Mouse (Mus musculus) liver, embryonic 13.5 days (tissue): Measurements from ENCODE around the gene Nyap1. TPM values are rescaled to one million over a fixed set of nuclear protein-coding genes. Genes with fewer than 3 reads are reported as not detected.

ENCODE experiments used
- ATAC-seq: fragments of 200-750 bp; cut with Nextera tagmentation; 2 replicates; pipeline ENCODE4 v1.8.0; 2017; ENCODE audit warnings: low read depth, mild to moderate bottlenecking, moderate number of reproducible peaks, moderate library complexity
- DNase-seq: peaks from one replicate; pipeline ENCODE4 v3.0.0; 2022
- H3K27ac ChIP-seq: fragments of 300-500 bp; sonication (generic); 2 replicates; pipeline ENCODE4 v1.5.1; 2015; ENCODE audit warnings: moderate library complexity, mild to moderate bottlenecking, inconsistent platforms
- H3K27me3 ChIP-seq: fragments of 300-500 bp; sonication (generic); 2 replicates; pipeline ENCODE4 v1.6.1; 2015; ENCODE audit warnings: mild to moderate bottlenecking, inconsistent platforms
- H3K36me3 ChIP-seq: fragments of 300-500 bp; sonication (generic); 2 replicates; pipeline ENCODE4 v1.6.1; 2015; ENCODE audit warnings: mild to moderate bottlenecking, inconsistent platforms
- H3K4me1 ChIP-seq: fragments of 300-500 bp; sonication (generic); replicated peaks from 2 replicates; pipeline ENCODE4 v1.6.1; 2015; ENCODE audit warnings: inconsistent platforms
- H3K4me2 ChIP-seq: fragments of 300-500 bp; sonication (generic); 2 replicates; pipeline ENCODE4 v1.6.1; 2015; ENCODE audit warnings: inconsistent platforms, mild to moderate bottlenecking, moderate library complexity
- H3K4me3 ChIP-seq: fragments of 300-500 bp; sonication (generic); replicated peaks from 2 replicates; pipeline ENCODE4 v1.5.1; 2015; ENCODE audit warnings: mild to moderate bottlenecking, inconsistent platforms
- H3K9ac ChIP-seq: fragments of 300-500 bp; sonication (generic); 2 replicates; pipeline ENCODE4 v1.6.1; 2015; ENCODE audit warnings: mild to moderate bottlenecking, inconsistent platforms
- H3K9me3 ChIP-seq: fragments of 300-500 bp; sonication (generic); replicated peaks from 2 replicates; pipeline ENCODE4 v1.6.1; 2016; ENCODE audit warnings: inconsistent platforms
- WGBS: fragments of 180-500 bp; shearing (Covaris S2); methylation state at CpG from one replicate; pipeline ENCODE4 v1.1.7; 2015; ENCODE audit not compliant: insufficient replicate concordance; 5-methylcytosine and 5-hydroxymethylcytosine counted together
- polyA plus RNA-seq: library from polyadenylated mRNA; unstranded; fragments of >200 nt; fragmentation: Nextera tagmentation; extraction: Ambion mirVana; gene quantifications from 2 replicates; pipeline ENCODE4 v1.2.1, GENCODE M21; 2015

Gene Nyap1
- polyA plus RNA-seq, 1 experiment from 2014 or later, result 0.17 TPM

DNA sequence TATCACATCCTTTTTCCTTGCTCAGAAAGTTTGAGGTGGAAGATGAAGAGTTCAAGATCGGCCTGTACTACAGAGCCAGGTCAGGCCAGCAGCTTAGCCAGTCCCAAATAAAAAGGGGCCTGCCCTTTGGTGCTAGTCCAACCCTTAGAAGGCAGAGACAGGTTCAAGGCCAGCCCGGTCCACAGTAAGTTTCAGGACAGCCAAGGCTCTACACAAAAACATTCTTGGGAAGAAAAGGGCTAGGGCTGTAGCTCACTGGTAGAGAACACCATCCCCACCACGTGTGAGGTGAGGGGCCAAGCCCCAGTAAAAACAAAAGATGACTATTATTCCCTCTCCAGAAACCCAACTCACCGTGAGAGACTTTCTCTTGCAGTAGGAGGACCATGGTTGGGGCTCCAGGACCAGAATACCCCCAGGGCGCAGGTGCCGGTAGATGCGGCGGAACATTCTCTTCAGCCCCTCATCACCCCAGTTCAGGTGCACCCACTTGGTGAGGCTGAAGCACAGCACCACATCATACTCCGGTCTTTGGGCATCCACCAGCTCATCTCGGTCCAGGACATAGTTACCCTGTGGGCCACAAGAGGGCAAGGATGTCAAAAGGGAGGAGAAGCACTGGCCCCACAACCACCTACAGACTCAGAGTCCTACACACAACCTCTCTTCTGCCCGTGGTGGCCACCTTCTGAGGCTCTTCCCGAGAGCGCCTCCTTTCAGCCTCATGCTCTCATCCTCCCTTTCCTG, 41.5 kb upstream of the Nyap1 start:
- Histone ChIP-seq H3K27ac (peak overlapping the region; percentile 57), H3K4me3 (peak overlapping the region; percentile 84), H3K4me1 (peaks cover 63% of the 10 kb centered on the region), H3K4me2 (peak overlapping the region; percentile 99), H3K36me3 (peaks cover 50% of the 10 kb centered on the region), H3K27me3 (no peaks in the 10 kb centered on the region), H3K9me3 (no peaks in the 10 kb centered on the region), H3K9ac (peak overlapping the region; percentile 97)
- WGBS, result 77% methylated on average over 13 of the region's 13 CpGs
- no peak for ATAC-seq
- no peak for DNase-seq

DNA sequence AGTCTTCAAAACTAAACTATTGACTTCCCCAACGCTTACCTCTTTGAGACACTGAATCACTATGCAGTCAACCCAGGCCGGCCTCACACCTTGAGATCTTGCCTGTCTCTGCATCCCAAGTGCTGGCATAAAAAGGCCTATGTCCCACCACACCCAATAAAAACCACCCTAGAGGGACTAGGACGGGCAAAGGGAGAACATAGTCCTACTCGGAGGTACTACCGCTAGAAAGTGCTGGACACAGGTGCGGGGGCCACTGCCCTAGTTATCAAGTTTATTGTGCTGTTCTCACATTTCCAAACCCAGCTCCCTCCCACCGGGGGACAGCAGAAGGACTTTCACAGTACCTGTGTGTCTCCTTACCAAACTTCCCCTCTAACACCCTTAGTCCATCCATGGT, 40.3 kb upstream of the Nyap1 start:
- no peak overlapping the region for H3K9ac ChIP-seq
- no peak overlapping the region for H3K4me3 ChIP-seq
- H3K9me3 ChIP-seq, result no peaks in the 10 kb centered on the region
- DNase-seq (no peak), ATAC-seq (no peak)
- peak overlapping the region; percentile 36; the same call in 1 of the 2 replicates for H3K27ac ChIP-seq
- peaks cover 72% of the 10 kb centered on the region for H3K4me1 ChIP-seq
- WGBS, result 87% methylated on average over 7 of the region's 7 CpGs
- H3K27me3 ChIP-seq, result no peaks in the 10 kb centered on the region
- H3K36me3 ChIP-seq, result peaks cover 50% of the 10 kb centered on the region
- H3K4me2 ChIP-seq, result no peak overlapping the region

DNA sequence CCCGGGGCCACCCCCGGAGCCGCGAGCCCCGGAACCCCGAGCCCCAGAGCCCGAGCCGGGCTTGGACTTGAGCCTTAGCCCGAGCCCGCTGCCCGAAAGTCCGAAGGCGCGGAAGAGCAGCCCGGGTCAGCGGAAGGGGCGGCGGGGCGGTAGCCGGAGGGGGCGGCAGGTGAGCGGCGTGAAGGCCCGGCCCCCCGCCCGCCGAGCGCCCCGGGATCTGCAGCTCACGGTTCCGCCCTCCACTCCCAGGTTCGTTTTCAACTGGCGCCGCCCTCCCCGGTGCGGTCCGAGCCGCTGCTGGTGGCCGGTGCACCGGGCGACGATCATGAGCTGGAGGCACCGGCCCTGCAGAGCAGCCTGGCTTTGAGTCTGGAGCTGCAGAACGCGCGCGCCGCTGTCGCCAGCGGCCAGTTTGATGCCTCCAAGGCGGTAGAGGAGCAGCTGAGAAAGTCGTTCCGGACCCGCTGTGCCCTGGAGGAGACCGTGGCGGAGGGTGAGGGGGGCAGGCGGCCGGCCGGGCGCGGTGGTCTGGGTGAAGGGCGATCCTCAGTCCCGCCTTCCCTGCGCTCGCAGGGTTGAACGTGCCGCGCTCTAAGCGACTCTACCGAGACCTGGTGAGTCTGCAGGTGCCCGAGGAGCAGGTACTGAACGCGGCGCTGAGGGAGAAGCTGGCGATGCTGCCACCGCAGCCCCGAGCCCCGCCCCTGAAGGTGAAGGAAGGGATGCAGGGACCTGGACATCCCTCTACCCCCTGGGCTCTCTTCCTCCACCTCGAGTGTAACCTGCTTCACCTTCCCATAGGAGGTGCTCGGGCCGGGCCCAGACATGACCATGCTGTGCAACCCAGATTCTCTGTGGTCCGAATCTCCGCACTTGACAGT, 37.9 kb upstream of the Nyap1 start:
- H3K4me2 ChIP-seq, result peak overlapping the region; percentile 99
- H3K36me3 ChIP-seq, result peaks cover 44% of the 10 kb centered on the region
- peak; percentile 43 for DNase-seq
- H3K4me3 ChIP-seq, result peak overlapping the region; percentile 99
- peak; percentile 66 for ATAC-seq
- H3K27ac ChIP-seq, result peak overlapping the region; percentile 95
- H3K4me1 ChIP-seq, result peaks cover 75% of the 10 kb centered on the region
- peak overlapping the region; percentile 98 for H3K9ac ChIP-seq
- no peaks in the 10 kb centered on the region for H3K27me3 ChIP-seq
- no peaks in the 10 kb centered on the region for H3K9me3 ChIP-seq
- 1% methylated on average over 79 of the region's 83 CpGs for WGBS

DNA sequence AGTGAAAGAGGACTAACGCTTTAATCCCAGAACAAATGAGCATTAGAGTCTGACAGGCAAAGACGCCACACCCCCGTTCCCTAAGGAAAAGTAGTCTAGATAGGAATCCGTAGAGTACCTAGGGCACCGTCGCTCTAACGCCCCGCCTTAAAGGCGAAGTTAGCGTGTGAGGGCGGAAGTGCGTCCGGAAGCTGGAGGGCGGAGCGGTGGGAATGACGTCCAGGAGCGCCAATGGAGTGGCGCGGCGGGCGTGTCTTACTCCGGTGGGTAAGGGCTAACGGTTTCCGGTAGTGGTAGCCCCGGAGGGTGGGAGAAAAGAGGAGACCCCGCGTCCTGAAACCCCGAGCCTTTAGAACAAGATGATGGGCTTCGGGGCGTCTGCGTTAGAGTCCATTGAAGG, 37.2 kb upstream of the Nyap1 start, which contains the start of gene Ppp1r35:
Gene Ppp1r35, plus strand, starts transcription at position 215 of the 400 bp plus-strand sequence.
- peak within 1 kb of the TSS; percentile 99 for H3K4me3 ChIP-seq
- peak; percentile 94 for ATAC-seq

DNA sequence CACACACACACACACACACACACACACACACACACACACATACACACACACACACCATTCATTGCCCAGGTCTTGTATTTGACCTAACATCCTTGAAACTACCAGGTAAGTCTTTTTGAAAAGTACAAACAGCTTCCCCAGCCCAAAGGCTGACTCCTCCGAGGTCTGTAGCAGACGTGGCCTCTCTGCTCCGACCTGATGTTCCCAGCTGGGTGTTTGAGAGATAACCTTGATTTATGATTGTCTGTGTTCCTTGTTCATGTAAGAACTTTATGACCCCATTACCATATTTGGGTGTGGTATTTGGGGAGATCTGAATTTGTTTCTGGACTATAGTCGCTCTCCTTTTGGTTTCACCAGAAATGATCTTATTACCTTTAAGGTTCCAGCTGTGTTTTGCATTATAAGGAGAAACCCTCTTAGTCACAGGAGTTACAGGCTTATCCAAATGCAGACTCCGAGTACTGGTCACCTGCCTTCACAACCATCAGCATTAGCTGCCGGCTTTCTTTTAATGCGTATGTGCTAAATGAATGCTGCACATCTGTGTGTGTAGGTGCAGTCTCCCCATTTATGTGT, 35.9 kb upstream of the Nyap1 start:
- DNase-seq (no peak), ATAC-seq (no peak)
- Histone ChIP-seq H3K4me3 (no peak overlapping the region), H3K36me3 (peaks cover 24% of the 10 kb centered on the region), H3K4me1 (peaks cover 69% of the 10 kb centered on the region), H3K4me2 (0 out of 2 replicates have a peak overlapping the region, but pooled peaks have one; percentile 99), H3K9me3 (no peaks in the 10 kb centered on the region), H3K27ac (peak overlapping the region; percentile 75; the same call in 1 of the 2 replicates), H3K9ac (peak overlapping the region; percentile 98), H3K27me3 (no peaks in the 10 kb centered on the region)
- WGBS, result 77% methylated on average over 7 of the region's 7 CpGs

More for the DNA sequence above, 37.2 kb upstream of the Nyap1 start, which contains the start of gene Ppp1r35:
- WGBS, result under 1% methylated on average over 31 of the region's 31 CpGs
- Histone ChIP-seq H3K4me2 (peak within 1 kb of the TSS; percentile 99), H3K27me3 (no peaks in the 10 kb centered on the region), H3K4me1 (peaks cover 68% of the 10 kb centered on the region), H3K36me3 (peaks cover 37% of the 10 kb centered on the region), H3K27ac (peak within 1 kb of the TSS; percentile 95), H3K9ac (peak within 1 kb of the TSS; percentile 98), H3K9me3 (no peaks in the 10 kb centered on the region)
- DNase-seq, result peak; percentile 92

DNA sequence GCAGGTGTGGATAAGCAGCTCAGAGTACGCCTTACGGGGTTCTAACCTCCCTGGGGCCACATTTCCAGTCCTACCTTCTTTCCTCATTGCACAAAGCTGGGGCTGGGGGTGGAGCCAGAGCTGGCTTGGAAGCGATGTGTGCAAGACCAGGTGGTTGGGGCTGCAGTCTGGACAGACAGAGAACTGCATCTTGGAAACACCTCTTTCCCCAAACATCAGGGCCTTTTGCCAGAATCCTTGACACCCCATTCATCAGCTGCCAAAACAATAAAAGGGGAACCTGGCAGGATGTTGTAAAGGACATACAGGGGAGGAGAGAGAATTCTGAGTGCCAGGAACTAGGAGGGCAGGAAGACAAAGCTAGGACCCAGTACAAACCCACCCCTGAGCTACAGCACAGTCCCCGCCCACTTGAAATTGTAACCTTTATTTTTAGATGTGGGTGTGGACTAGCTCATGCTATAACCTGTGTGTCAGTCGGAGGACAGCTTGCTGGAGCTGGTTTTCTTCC, 35.1 kb upstream of the Nyap1 start:
- Histone ChIP-seq H3K27ac (peak overlapping the region; percentile 35; the same call in 1 of the 2 replicates), H3K4me3 (no peak overlapping the region), H3K36me3 (peaks cover 15% of the 10 kb centered on the region), H3K4me1 (peaks cover 65% of the 10 kb centered on the region), H3K27me3 (no peaks in the 10 kb centered on the region), H3K9ac (peak overlapping the region; percentile 22), H3K9me3 (no peaks in the 10 kb centered on the region), H3K4me2 (no peak overlapping the region)
- WGBS, result 18% methylated on average over 5 of the region's 5 CpGs
- DNase-seq (peak; percentile 48), ATAC-seq (no peak)

DNA sequence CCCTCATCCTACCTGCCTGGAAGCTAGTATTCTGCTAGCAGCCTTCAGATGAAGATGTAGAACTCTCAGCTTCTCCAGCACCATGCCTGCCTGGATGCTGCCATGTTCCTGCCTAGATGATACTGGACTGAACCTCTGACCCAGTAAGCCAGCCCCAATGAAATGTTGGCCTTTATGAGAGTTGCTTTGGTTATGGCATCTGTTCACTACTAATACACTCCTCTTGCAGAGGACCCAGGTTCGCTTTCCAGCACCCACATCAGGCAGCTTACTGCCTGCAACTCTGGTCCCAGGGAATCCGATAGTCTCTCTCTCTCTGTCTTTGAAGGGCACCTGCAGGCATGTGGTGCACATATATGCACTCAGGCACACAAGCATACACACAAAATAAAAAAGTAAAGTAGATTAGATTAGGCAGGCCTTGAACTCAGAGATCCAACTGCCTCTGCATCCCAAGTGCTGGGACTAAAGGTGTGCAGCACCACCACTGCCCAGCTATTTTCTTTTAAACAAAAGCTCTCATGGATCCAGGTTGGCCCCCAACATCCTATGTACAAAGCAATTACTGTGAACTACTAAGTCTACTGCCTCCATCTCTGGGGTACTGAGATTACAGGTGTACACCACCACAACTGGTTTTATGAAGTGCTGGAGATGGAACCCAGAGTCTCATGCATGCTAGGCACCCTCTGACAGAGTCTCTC, 34.3 kb upstream of the Nyap1 start:
- H3K9me3 ChIP-seq, result no peaks in the 10 kb centered on the region
- no peak overlapping the region for H3K4me2 ChIP-seq
- no peaks in the 10 kb centered on the region for H3K27me3 ChIP-seq
- no peak overlapping the region for H3K4me3 ChIP-seq
- WGBS, result 90% methylated on average over 2 of the region's 2 CpGs
- peaks cover 8% of the 10 kb centered on the region for H3K36me3 ChIP-seq
- H3K4me1 ChIP-seq, result peaks cover 64% of the 10 kb centered on the region
- ATAC-seq, result no peak
- H3K9ac ChIP-seq, result peak overlapping the region; percentile 22; the same call in 1 of the 2 replicates
- H3K27ac ChIP-seq, result peak overlapping the region; percentile 35; the same call in 1 of the 2 replicates
- no peak for DNase-seq

DNA sequence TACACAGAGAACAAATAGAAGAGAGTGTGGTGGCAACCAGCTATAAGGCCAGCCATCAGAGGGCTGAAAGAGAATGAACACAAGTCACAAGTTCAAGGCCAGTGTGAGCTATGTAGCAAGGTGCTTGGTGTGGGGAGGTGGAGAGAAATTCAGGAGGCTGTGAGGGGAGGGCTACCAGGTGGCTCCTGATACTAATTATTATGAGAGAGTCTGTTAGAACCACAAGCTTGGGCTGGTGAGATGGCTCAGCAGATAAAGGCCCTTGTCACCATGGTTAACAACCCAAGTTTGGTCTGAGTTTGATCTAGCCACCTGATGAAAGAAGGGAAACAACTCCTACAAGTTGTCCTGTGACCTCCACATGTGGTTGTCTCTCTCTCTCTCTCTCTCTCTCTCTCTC, 31.3 kb upstream of the Nyap1 start:
- Histone ChIP-seq H3K4me3 (no peak overlapping the region), H3K36me3 (no peaks in the 10 kb centered on the region), H3K9ac (no peak overlapping the region), H3K4me1 (peaks cover 44% of the 10 kb centered on the region), H3K9me3 (no peaks in the 10 kb centered on the region), H3K4me2 (no peak overlapping the region), H3K27me3 (no peaks in the 10 kb centered on the region), H3K27ac (no peak overlapping the region)
- ATAC-seq (no peak), DNase-seq (no peak)

DNA sequence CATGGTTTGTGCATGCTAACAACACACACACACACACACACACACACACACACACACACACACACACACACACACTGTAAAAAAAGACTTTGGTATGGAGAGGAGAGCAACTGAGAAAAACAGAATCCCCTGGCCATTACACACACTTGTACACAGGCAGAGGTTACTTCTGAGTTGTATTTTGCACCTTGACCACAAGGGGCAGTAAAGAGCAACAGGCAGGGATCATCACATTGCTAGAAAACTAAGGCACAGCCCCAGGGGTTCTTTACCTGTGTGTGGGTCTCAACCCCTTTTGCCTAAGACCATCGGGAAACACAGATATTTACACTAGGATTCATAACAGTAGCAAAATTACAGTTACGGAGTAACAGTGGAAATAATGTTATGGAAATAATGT, 29.3 kb upstream of the Nyap1 start:
- Histone ChIP-seq H3K4me2 (no peak overlapping the region), H3K4me1 (peaks cover 26% of the 10 kb centered on the region), H3K9me3 (no peaks in the 10 kb centered on the region), H3K27ac (no peak overlapping the region), H3K9ac (no peak overlapping the region), H3K36me3 (no peaks in the 10 kb centered on the region), H3K27me3 (no peaks in the 10 kb centered on the region), H3K4me3 (no peak overlapping the region)
- peak; percentile 56; the same call in 1 of the 2 replicates for ATAC-seq
- 22% methylated on average over 2 of the region's 2 CpGs for WGBS
- peak; percentile 48 for DNase-seq

DNA sequence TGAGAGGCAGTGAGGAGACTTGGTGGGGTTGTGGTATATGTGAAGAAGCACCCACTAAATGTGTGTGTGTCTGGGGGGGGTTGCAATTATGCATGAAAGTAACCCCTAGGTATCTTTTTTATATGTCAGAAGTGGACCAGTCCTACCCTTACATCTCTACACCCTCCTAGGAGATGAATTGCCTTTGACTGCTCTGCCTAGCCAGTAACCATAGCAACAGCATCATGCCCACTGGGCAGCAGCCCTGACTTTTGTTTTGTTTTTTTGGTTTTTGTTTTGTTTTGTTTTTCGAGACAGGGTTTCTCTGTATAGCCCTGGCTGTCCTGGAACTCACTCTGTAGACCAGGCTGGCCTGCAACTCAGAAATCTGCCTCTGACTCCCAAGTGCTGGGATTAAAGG, 27.1 kb upstream of the Nyap1 start:
- Histone ChIP-seq H3K4me1 (peaks cover 19% of the 10 kb centered on the region), H3K27ac (no peak overlapping the region), H3K36me3 (no peaks in the 10 kb centered on the region), H3K9ac (no peak overlapping the region), H3K4me3 (no peak overlapping the region), H3K9me3 (no peaks in the 10 kb centered on the region), H3K27me3 (no peaks in the 10 kb centered on the region), H3K4me2 (no peak overlapping the region)
- no peak for DNase-seq
- WGBS, result 58% methylated on average over 1 of the region's 1 CpGs
- no peak for ATAC-seq
